Mouse (Mus musculus) frontal cortex, adult (tissue): ENCODE measurements around the gene Gm49358.

Experiments used
- ATAC-seq: cut with Nextera tagmentation; 2 replicates; pipeline ENCODE4 v1.9.2; 2017; ENCODE audit warnings: mild to moderate bottlenecking, moderate library complexity, mixed read lengths; ENCODE audit not compliant: low TSS enrichment

Gm49358 gene

DNA sequence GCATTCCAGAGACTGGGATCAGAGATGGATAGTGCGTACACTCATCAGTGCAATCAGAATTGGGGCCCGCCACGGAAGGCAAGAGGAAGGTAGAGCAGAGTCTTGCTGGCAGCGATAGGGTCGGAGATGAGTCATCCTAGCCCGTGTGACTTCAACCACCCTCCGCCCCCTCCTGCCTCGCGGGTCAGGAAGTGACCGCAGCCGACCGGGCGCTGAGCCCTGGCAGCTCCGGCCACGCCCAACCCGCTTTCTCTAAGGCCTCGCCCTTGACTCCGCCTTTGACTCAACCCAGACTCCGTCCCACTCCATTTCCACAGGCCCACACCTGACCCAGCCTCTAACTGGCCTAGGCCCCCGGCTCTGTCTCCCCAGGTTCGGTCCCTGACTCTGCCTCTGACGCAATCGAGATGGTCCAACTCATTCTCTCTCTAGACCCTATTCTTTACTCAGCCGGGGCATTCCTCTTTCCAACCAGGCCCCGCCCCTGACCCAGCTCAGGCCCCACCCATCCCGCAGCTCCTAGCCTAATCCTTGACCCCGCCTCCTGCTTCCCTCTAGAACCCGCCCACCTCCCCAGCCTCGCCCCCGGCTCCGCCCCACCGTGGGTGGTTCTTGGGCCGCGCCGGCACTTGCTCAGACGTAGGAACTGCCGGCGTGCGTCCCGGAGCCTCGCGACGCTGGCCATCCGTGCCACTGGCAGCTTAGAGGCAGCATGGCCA, 14.8 kb downstream of the Gm49358 start, which contains the start of gene Nt5dc3:
TSS of gene Nt5dc3 (plus strand) at position 608 of the 719 bp plus-strand sequence.
- peak; percentile 82 for ATAC-seq

DNA sequence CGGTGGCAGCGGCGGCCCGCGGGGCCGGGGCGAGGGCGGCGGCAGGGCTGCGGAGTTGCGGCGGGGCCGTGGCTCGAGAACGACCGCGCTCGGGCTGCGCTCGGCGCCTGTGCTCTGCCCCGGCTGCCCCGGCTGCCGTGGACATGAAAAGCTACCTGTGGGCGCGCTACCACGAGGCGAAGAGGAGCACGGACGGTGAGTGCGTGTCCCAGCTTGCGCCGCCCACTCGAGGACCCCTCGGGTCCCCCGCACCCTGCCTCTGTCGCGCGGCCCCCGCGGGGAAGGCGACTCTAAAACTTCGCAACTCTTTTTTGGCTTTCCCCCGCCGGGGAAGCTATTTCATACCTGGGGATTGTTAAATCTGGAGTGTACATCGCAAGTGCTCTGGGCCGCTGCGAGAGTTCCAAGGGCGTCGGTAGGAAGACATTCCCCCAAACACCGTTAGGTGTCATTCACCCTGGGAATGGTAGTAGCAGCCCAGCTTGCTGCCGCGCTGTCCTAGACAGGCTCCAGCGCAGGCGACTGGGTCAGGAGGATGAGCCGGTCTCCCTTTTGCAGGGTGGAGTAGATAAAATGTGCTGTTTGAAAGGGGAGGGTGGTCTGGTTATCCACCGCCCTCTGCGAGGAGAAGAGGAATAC, 15.5 kb downstream of the Gm49358 start:
- peak; percentile 33 for ATAC-seq

DNA sequence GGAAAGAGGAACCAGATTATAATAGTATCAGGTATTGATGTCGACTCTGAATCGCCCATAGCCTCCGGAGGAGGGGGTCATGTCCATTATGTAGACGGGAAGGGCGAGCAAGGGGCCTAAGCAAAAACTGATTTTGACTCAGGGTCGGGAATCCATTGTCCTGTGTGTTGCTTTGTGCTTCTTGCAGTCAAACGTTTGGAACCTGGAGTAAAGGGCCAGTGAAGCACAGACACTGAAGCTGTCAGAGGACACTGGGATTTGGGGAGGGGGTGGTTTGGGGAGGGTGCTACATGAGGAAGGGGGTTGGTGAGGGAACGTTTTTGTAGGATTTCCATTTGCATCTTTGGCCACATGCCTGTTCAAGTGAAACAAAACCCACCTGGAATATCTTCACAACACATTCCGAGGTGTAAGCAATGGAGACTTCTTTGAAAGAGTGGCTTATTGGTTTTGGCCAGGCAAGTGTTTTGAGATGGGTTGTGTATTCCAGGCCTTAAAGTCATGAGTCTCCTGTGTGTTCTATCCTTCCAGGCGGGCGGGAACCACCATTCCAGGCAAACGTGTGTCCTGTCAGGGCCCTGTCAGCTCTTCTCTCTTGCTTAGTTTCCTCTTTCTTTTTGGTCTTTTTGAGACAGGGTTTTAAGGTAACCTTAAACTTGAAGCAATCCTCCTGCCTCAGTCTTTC, 16.2 kb downstream of the Gm49358 start:
- no peak for ATAC-seq

DNA sequence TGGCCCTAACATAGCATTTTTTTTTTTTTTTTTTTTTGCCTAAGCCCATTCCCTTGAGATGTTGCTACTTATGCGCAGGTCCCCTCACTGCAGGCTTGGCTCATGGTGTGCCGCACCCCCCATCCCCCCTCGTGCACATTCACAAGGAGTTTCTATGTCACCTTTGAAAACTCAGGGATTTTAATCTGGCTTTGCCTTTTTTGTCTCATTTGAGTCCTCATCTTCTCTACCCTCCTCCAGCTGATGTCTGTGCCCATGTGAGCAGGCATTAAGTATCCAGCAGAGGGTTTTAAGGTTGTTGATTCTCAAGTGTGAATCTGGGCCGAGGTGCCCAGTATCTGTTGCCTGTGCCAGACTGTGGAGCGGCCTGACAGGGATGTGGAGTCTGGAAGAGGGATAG, 17.9 kb downstream of the Gm49358 start:
- ATAC-seq = no peak

DNA sequence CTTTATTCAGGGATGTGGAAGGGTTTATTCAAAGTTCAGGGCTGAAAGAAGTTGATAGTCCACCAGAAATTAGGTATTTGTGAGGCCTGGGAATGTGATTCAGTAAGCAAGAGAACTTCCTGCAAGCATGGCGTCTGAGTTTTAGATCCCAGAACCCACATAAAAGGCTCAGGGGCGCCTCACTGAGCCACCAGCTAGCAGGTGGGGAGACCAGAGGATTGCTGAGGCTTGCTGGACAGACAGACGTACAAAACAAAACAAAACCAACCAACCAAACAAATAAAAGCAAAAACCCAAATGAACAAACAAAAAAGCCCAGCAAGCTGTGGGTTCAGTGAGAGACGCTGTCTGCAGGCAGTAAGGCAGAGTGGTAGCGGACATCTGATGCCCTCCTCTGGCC, 18.9 kb downstream of the Gm49358 start:
- no peak for ATAC-seq

DNA sequence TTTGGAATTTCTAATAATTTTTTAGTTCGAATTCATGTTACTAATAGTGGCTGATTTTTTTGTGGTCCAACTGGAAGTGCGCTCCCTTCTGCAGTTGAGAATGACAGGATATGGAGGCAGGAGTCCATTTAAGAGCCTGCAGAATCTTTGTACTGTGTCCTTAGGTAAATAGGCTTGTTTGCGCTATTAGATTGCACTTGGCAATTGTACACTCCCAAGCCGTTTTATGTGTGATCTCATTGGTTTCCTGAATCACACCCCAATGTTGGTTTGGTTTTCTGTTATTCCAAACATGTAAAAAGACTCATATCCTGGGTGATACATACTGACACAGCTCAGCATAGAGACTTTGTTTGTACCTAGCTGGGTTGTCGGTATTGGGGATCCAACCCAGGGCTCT, 19.8 kb downstream of the Gm49358 start:
- no peak for ATAC-seq

DNA sequence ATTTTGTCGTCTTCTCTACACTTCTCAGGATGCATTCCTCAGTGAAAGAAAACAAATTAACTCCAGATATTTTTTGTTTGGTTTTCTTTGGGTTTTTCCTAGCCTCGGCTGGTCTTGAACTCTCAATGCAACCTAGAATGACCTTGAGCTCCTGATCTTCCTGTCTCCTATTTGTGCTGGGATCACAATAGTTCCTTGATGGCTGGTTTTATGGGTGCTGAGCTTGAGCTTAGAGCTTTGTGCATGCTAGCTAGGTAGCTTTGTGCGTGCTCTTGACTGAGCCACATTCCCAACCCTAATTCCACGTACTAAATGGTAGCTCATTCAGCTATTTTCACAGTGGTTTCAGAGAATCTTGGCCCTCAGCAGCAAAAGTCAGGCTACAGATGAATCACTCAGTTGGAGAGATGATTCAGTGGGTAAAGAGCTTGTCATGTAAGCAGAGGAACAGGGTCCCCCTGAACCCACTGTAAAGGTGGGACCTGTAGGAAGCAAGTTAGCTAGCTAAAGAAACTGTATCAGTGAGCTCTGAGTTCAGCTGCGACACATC, 20.4 kb downstream of the Gm49358 start:
- no peak for ATAC-seq

DNA sequence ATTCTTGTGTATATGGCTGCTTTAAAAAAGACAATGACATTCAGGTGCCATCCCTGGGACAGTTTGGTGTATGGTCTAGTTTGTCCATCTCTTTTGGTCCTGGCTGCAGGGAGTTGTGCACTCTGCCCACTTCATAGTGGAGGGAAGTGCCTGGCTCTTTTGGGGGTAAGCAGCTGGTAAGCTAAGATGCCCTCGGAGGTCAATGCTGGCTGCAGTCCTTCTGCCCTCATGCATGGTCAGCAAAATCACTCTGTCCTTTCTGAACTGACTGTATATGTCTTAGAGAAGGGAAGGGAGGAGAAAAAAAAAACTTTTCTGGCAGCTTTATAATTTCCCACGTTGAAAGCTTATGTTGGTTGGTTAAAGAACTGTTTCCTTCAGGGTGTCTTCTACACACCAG, 21.6 kb downstream of the Gm49358 start:
- no peak for ATAC-seq

DNA sequence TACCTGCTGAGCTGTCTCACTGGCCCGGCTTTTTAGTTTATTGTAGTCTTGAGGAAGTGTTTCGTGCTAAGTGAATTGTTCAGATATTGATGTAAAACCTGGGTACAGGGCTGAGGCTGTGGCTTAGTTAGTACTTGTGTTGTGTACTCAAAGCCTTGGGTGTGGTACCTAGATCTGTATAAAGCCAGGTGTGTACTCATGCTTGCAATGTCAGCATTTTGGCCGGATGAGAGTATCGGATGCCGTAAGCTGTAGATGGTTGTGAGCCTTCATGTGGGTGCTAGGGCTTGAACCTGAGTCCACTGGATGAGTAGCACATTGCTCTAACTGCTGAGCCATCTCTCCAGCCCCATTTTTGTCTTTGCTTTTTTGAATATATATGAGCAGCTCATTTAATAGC, 22.3 kb downstream of the Gm49358 start:
- ATAC-seq = no peak

DNA sequence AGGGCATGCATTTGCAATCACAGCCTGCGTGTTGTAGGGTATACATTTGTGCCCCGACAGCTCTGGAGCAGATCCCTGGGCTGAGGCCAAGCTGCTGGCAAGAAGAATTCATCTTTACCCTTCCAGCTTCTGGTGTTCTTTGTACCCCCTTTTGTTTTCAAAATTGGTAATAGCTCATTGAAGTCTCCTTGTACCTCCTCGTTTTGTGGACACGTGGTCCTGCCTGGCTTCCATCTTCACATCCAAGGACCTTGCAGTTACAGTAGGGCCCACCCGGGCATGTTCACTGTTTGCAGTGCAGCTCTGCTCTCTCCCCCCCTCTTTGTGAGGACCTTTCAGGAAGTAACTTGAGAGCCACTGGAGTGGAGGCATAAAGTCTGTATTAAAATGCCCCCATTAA, 24.4 kb downstream of the Gm49358 start:
- ATAC-seq = peak; percentile 22; the same call in 1 of the 2 replicates

DNA sequence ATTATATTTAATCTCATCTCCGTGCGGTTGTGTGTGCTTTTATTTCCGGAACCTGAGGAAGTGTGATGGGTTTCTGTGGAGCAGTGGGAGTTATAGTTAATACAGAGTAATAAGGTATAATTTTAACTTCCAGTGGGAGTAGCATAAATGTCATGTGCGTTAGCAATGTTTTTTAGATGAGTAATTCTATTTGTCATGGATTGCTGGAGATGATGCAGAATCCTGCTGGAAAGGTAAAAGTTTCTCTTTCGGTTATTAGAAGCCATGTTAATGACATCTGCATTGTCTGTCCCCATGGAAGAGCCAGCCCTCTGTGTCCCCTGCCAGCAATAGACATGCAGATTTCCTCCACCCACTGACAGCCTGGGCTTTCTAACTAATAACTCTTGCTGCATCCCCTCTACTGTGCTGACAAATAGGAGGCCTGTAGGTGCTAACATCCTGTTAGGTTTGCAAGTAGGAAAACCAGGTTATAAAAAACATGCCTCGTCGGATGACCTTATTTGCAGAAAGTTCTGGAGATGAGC, 25.4 kb downstream of the Gm49358 start:
- 0 out of 2 replicates have a peak, but pooled peaks have one; percentile 21 for ATAC-seq

DNA sequence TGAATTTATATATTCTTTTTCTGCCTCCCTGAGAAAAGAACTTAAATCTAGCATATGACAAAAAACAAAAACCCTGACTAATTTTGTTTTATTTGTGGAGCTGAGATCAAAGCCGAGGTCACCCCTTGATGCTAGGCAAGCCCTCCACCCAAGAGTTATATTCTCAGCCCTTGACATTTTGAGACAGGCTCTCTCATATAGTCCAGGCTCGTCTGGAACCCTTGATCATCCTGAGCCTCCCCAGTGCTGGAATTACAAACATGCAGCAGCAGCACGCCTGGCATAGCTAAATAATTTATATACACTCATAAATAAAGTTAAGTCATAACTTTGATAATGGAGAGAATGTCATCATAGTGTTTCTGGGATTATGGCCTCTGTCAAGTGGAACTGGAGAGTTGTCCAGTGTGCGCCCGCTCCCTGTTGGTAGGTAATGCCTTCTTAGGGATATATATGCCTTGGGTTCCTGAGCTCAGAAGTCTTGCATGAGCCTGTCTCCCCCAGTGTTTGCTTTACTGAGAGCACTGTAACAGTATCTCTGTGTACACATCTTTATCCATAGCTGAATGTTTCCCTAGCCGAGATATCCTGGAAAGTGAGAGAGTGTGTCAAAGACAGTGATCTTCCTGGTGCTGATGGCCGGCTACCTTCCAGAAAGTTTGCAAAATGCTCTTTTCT, 27.9 kb downstream of the Gm49358 start:
- no peak for ATAC-seq

DNA sequence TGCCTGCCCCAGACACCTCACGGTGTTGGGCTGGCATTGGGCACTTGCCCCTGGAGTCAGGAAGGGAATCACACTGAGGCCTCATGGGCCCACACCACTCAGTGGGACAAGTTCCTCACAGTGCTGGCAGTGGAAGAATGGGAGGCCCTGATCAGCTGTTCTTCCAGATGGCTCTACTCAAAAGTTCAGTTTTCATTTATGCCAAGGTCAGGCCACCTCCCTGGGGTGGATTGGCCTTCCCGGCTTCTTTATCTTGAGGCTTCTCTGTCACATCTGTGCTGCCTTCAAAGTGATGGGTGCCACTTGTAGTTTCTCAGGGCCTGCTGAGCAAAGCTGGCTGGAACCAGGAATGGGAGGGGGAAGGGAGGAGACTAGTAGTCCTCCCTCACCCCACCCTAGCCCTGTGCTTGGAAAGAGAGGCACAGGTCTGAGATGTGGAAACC, 29.8 kb downstream of the Gm49358 start:
- no peak for ATAC-seq

DNA sequence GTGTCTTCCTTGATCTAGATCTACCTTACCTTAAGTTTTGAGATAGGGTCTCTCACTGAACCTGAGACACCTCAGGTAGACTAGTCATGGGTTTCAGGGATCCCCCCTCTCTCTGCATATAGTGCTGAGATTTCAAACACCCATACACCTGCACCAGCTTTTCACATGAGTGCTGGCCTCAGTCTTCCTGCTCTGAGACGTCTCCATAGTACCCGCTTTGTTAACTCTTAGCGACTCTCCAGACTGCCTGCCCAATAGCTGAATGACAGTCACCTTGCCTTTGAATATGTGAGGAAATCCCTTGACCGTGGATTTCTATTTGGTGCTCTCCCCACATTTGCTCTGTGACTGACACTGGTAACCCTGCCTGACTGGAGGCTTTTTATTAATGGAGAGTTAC, 30.4 kb downstream of the Gm49358 start:
- 0 out of 2 replicates have a peak, but pooled peaks have one; percentile 1 for ATAC-seq

DNA sequence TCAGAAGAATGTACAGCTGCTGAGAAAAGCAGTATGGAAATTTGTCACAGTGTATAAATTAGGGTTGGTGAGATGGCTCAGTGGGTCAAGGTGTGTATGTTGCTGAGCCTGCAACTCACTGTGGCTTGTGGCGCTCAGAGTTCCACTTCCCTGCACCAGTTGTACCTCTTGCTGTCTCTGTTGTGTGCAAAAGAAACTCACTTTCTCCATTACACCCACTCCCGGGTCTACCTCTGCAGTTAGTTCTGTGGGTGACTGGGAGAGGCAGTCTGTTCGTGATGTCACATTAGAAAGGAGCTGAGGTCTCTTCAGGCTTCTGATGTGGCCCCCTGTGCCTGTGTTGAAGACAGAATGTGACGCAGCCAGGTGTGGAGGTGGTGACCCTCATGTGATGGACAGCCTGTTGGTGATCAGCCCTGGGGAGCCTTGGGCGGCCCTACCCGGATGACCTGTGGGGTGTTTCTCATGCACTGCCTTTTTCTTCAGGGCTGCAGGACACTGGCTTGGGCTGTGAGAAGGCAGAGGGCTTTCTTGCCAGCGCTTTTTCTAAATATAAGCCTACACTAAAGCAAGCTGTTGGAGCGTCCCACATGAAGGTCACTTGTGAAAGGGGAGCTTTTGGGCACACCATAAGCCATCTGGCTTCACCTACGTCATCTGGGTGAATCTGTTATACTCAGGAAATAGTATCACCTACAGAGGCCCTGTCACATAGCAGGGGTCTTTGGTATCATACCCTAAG, 31.2 kb downstream of the Gm49358 start:
- ATAC-seq = peak; percentile 84

DNA sequence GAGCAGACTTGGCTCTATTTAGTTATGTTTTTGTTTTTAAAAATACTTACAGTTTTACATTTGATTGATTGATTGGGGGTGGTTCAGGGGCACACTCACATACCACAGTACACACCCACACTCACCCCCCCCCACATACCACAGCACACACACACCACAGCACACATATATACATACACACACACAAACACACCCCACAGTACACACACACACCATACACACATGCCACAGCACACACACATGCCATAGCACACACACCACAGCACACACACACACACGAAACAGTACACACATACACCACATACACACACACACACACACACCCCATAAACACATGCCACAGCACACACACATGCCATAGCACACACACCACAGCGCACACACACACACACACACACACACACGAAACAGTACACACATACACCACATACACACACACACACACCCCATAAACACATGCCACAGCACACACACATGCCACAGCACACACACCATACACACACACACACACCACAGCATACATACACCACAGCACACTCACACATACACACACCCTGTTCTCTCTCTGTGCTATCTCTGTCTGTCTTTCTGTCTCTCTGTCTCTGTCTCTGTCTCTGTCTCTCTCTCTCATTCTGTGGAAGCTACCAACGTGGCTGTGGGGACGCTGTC, 32.4 kb downstream of the Gm49358 start:
- no peak for ATAC-seq

DNA sequence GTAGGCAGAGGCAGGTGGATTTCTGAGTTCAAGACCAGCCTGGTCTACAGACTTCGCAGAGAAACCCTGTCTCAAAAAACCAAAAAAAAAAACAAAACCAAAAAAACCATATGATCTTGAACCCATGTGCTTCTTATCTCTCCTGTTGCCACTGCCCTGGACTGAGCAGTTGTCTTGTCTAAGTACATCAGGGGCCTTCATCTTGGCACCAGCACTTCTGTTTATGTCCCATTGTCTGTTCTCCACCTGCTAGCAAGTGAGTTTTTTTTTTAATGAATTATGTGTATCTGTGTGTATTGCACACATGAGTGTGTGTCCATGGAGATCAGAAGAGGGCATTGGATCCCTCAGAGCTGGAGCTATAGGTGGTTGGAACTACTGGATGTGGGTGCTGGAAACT, 43.6 kb downstream of the Gm49358 start:
- ATAC-seq = no peak

DNA sequence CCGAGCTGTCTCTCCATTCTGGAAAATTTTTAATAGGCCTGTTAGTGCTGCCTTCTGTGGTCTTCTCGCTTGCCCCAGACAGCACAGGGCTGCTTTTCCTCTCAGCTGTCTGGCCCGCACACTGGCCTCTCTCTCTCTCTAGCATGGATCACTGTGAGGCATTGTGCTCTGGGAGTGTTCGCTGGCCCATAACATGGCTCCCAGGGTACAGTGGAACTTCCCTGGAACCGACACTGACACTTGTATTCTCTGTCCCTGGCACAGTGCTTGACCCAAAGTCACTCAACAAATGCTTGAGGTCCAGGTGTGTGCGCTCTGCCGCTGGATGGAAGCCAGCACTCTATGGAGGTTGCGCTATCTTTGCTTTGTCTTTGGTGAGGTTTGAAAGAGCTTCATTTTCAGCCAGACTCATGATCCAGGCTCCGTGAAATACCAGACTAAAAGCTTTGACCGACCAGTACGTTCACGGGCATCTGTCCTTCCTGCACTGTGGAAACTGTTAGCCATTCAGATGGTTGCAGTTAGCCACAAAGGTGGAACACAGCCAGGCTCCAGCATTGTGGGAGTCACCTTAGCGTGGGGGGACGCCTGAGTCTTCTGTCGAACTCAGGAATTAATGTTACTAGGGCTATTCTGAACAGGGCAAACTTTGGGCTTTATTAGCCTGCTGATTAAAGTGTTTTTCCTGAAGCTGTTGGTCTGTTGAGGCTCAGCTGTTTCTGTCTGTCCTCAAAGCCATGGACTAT, 44.4 kb downstream of the Gm49358 start:
- ATAC-seq = 0 out of 2 replicates have a peak, but pooled peaks have one; percentile 18

DNA sequence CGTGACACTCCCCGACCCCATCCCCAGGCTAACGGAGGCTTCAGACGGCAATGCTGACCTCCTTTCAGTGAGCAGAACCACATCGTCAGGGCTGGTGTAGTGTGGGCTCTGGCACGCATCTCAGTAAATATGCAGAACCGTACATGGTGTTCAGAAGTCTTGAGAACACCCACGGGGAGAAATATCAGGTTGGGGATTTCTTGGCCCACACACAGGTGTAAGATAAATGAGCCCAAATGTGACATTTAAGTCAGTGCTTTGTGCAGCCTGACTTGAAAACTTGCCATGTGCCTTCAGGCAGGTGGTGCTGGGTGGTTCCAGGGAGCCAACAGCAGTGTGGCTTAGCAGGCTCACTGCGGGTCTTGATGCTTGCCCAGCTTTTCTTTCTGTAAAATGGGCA, 46.2 kb downstream of the Gm49358 start:
- ATAC-seq = peak; percentile 76

DNA sequence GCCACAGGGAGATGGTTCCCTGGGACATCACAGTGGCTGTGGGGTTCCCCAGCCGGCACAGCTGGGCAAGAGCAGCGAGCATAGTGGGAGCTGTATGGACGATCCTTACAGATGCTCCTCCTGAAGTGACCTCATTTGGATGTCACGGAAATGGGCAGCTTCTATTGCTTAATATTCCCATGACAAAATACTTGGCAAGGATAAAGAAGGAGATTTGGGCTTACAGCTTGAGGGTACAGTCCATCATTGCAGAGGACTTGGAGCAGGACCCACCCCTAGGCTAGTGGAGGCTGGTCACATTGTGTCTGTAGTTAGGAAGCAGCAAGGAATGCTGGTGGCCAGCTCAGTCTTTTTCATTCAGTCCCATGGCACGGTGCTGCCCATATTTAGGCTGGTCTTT, 46.8 kb downstream of the Gm49358 start:
- ATAC-seq = 0 out of 2 replicates have a peak, but pooled peaks have one; percentile 0
